Mouse (Mus musculus) megakaryocyte, adult 5-6 weeks (primary cell): ENCODE measurements at regions not wholly inside any gene's neighbourhood (a gene's known extent, or its start where the extent isn't known, plus 50 kb on each side); places are given as distances from the start of the nearest gene placed in this dataset.
A peak's percentile ranks its signal among the peaks of the same experiment; 100 is the strongest.

Experiments
- ATAC-seq: 2 replicates; pipeline ENCODE4 v1.8.0; 2016; ENCODE audit warnings: mild to moderate bottlenecking, inconsistent platforms; ENCODE audit not compliant: poor library complexity, severe bottlenecking

DNA sequence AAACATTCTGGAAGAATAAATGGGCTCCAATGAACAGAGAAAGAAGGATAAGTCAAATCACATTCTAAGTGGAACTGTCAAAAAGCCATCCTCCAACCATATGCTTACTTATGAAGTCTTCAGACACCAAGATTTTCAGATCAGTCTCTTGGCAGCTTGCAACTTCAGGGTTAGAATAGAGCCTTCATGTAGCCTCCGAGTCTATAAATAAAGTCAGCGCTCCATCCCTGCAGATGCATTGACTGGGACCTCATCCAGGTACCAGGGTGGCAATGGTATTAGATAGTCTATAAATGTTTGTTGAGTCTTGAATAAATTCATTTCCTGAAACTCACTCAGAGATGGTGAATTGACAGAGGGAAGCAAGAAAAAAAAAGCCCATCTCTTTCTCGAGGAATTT lies 107.2 kb upstream of the Eepd1 start:
- ATAC-seq, result no peak

DNA sequence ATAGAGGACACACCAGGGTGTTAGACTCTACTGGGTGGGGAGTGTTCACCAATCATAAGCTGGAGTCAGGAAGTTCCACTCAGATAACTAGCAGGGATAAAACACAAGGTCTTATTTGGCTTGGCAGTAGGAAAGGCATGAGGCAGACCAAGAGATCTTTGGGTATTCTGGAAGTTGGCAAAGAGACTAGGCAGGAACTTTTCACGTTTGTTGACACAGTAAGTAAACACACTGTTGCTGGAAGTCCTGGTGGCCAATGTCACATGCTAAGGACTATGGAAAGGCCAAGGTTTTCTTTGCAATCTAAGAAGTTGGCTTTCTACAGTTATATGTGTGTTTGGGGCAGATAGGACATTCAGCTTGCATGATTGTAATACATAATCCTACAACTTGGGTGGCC lies 105.1 kb upstream of the Eepd1 start:
- no peak for ATAC-seq

DNA sequence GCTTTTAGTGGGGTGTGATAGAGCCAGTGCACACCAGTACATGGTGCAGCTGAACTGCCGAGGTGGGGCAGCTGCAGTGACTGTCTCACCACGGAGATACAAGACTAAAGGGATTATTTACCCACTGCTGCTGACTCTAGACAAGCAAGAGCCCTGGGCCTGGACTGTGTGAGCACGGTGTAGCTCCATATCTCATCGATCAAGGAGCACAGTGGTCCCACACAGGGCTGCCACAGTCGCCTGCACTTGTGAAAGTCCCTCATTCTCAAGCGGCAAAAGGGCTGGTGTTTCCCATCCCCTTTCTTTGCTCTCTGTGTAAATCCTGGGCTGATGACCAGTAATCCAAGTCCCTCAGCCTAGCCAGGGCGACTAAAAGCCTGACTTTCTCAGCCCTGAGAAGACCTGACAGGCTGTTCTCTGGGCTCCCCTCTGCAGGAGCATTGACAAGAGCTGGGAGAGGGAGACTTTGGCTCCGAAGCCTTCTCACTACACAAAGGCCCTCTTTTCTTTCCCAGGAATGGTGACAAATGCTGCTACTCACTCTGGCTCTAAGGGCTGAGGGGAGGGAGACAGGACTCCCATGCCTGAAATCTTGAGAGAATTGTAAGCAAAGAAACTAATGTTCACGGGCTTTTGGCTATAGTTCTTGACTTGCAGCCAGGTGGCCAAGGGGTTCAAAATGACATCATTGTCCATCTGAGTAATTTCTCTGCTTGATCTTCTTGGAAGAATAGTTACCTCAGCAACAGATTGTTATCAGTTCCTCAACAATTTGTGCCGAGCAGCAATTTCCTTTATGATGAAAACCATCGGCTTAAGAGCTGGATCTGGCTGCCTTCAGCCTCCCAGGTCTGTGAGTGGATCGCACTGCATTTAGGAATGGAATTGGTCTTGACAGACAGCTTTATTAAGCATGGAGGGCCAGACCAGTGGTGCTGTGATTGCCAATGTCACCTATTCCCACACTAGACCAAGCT lies 103.3 kb upstream of the Eepd1 start:
- no peak for ATAC-seq

DNA sequence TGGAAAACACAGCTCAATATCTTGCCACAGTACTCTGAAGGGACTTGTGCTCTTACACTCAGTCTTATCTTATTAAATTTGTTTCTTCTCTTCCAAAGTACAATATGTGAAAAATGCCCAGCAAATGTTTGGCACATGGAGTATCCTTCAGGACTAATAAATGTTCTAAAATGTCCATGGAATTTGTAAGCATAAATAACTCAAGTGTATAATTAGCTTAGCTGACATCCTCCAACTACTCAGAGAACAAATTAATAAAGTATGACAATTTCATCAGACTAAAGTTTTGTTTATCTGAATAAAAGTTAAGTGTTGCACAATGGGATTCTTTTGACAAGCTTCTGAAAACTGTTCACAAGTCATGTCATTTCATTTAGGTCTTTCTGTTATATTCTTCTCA lies 96.0 kb upstream of the Eepd1 start:
- no peak for ATAC-seq

DNA sequence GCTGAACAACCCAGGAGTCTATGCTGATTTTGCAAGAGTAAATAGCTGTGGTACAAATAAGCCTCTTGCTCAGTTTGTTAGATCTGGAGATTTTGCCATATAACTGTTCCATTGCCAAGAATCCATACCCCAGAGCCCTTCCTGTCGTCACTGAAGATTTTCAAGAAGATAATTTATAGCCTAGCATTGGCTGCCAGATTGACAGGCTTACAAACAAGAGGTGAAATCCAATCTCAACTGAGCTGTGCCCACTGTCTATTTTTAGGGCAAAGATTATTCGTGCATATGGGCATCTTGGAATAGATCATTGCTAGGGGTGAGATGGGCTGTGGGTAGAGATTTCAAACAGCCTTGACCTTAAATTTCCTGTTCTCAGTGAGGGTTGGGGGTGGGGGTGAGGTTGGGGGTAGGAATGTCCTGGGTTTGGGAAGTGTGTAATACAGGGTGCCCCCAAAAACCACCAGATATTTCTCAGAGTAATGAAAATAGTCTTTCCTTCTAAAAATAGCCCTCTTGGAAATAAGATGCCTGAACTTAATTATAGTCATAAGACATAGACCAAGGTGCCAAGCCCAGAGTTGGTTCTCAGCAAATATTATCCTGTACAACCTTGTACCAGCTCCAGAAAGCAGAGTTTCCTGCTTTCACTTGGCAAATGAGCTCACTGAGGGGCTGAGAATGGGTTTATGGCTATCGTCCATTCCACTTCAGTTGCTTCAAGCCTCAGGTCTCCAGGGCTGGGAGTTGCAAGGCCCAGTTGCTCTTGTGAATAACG lies 93.3 kb upstream of the Eepd1 start:
- no peak for ATAC-seq

DNA sequence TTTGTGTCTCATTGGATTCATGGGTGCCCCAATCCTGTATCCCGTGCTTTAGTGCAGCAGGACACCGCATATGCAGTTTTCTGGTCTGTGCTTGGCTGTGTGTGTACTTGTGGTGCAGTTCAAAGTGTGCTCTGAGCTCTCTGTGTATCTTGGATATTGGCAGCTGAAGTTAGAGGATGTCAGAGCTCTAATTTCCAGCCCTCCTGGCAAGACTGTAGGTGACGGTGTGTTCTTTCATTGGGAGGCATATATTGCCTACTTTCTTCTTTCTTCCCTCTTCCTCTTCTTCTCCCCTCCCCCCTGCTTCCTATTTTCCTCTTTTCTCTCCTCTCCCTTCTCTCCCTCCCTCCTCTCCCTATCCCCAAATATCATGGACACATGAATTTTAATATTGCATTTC lies 92.0 kb upstream of the Eepd1 start:
- no peak for ATAC-seq

DNA sequence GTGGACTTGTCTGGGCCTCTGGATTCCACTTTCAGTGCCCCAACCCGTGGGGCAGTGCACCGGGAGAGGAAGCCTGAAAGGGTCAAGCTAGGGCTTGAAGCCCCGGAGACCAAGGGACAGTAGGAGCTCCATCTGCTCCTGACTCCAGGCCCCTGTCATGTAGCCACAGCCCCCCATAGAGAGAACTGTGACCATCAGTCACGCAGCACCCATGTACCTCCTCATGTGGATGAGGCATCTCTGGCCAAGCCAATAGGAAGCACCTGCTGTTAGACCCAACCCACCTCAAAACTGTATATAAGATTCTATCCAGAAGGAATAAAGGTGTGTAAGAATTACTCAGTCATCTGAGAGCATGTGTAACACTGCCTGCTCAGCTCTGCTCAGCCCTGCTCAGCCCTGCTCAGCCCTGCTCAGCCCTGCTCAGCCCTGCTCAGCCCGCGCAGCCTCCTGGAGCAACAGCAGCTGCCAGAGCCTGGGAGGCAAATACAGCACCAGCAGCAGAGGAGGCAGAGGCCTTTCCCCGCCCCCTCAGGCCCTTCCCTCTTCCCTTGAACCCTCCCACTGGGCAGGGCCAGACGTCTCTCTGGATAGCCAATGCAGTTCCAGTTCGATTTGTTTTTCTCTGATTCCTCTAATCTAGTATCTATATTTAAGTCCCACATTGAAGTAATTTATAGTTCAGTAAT lies 80.6 kb upstream of the Eepd1 start:
- ATAC-seq, result peak; percentile 86

DNA sequence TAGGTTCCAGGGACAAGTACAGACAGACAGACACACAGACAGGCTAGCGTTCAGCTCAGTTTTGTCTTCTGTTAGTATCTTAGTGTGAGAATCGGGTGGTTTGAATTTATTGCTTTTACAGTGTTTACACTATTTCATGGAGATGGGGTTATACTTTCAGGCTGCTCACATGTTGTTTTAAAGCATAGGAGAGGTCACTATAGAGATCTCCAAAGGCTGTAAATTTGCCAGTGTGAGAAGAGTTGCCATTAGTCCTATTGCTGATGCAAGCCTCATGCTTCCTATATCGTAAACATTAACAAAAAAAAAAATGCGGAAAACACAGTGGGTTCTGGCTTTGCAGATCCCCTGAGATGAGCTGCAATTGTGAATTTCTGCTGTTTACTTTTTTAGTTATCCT lies 75.5 kb upstream of the Eepd1 start:
- ATAC-seq, result no peak

DNA sequence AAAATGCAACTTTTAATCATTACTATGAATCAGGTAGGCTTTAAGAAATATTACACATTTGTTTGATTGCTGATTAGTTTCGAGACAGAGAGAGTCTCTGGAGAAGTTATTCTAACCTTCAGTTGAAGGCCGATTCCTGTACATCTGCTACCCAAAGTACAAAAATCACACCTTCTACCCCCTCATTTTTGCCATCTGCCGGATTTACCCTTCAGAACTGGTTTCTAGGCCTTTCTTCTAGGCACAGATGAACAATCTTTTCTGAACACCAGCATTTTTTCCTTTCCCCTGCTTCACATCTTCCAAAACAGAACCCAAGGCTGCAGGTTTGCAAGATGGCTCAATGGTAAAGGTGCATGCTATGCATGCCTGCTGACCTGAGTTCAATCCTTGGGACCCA lies 72.8 kb upstream of the Eepd1 start:
- no peak for ATAC-seq

DNA sequence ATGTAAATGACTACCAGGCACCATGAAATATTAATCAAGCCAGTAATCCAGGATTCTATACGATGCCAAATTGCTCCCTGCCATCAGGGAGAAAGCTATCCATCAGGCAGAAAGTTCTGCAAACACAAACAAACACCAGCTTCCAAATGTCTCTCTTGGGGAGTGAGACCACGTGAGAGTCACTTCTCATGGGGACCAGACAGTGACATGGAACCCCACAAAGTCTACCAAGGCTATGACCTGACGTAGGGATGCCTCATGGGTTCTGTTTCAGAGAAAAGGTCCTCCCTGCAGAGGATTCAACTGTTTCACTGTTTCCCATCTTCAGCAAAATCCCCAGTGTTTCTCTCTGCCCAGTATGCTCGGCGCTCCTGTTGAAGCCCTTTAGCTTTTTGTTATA lies 71.6 kb upstream of the Eepd1 start:
- no peak for ATAC-seq

DNA sequence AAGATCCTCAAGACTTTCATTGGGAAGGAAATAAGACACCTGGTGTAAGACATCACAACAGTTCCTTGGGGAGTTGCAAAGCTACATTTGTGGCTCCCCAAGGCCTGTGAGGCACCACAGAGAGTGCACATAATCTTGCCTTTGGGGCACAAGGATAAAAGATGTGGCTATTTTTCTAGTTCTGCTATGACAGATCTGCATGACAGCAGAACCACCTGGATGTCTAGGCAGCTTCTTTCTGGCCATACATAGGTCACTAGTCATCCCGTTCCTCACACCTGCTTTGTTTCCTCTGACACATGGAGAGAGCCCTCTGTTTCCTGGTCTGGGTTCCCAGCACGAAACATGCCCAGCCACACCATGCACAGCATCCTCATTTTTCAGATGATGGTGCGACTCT lies 67.5 kb upstream of the Eepd1 start:
- no peak for ATAC-seq

DNA sequence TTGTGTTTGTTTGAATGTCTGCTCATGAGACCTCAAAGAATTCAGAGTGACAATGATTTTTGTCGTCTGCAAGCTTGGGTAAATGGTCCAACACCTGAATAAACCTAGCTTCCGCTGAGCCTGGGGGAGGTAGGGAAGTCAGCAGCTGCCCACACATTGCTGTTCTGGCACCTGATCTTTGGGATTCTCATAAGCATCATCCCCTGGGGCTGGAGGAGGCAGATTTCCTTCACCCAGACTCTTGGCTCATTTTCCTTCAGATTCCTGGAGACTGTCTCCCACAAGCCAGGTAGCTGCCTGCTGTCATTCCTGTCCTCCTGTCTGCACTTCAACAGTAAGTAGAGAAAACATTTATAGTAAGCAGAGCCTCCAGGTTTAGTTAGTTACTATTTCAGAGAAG lies 67.0 kb upstream of the Eepd1 start:
- no peak for ATAC-seq

DNA sequence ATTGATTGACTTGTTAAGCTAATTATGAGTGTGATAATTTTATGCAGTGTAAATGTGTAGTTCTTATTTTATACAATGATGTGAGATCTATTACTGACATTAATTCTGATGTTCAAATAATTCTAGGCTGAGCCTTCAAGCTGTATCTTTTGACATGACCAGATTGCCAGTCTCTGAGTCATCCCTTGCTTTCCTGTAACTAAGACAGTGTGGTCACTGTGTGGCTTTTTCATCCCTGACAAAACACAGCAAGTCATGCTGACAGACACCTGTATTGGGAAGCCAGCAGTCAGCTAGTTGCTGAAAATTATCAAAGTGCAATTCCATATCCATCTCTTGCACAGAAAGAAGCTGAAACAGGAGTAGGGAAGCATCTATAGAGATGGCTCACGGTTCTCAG lies 54.4 kb upstream of the Eepd1 start:
- ATAC-seq, result no peak

DNA sequence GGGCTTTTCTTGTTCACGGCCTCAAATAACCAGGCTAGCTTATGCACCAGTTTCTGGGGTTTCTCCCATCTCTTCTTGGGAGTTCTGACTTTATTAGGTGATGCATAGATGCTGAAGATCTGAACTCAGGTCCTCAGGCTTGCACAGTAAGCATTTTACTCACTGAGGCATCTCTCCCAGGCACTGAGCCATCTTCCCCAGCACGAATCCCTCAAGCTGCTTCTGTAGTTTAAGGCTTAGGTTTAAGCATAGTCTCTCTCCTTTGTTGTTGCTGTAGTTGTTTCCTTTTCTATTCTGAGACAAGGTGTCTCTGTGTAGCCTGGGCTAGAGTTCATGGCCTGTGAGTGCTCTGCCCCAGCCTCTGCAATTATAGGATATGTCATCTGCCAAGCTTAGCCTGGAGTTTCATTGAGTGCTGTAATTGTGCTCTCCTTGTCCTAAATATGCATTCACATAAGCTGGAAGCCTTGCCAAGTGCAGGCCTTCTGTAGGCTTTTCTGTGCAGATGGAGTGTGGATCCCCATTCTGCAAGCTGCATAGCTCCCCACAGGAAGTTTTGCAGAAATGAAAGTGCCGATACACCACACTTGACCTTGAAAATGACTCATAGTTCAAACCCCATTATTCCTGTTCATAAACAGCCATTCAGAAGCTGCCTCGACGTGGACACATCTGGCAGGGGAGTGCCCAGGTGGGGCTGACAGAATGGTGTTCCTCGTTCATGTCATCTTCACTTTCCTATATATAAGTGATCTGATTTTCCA lies 51.7 kb upstream of the Eepd1 start:
- ATAC-seq, result peak; percentile 93
